Mouse (Mus musculus): ENCODE data around the gene Mbnl2.

Mbnl2 gene

GRCm38 (mm10) chr14:120324883-120325480, 49.5 kb downstream of the Mbnl2 start:
- no peak for DNase-seq (ENCODE audit: low spot score in 2 of 2)

GRCm38 (mm10) chr14:120325673-120326072, 50.2 kb downstream of the Mbnl2 start:
- no peak for DNase-seq (ENCODE audit: low spot score in 2 of 2)

GRCm38 (mm10) chr14:120330454-120330853, 55.0 kb downstream of the Mbnl2 start:
- peak; percentile 41 to 65 for DNase-seq (ENCODE audit: low spot score in 2 of 2)

- no peak for DNase-seq (ENCODE audit: low spot score in 2 of 2)
Measured at GRCm38 (mm10) chr14:120330881-120331514, 55.5 kb downstream of the Mbnl2 start.

GRCm38 (mm10) chr14:120333465-120334243, 58.2 kb downstream of the Mbnl2 start:
- no peak for DNase-seq (ENCODE audit: low spot score in 2 of 2)

- DNase-seq (ENCODE audit: low spot score in 2 of 2) = no peak
Measured at GRCm38 (mm10) chr14:120335366-120335765, 59.9 kb downstream of the Mbnl2 start.

- no peak for DNase-seq (ENCODE audit: low spot score in 2 of 2)
Measured at GRCm38 (mm10) chr14:120335871-120336270, 60.4 kb downstream of the Mbnl2 start.

- DNase-seq (ENCODE audit: low spot score in 2 of 2) = no peak
Measured at GRCm38 (mm10) chr14:120336380-120336779, 60.9 kb downstream of the Mbnl2 start.

GRCm38 (mm10) chr14:120336841-120337240, 61.4 kb downstream of the Mbnl2 start:
- no peak for DNase-seq (ENCODE audit: low spot score in 2 of 2)

- no peak for DNase-seq (ENCODE audit: low spot score in 2 of 2)
Measured at GRCm38 (mm10) chr14:120337731-120338462, 62.4 kb downstream of the Mbnl2 start.

GRCm38 (mm10) chr14:120338706-120339105, 63.2 kb downstream of the Mbnl2 start:
- no peak for DNase-seq (ENCODE audit: low spot score in 2 of 2)

GRCm38 (mm10) chr14:120341912-120342311, 66.4 kb downstream of the Mbnl2 start:
- DNase-seq (ENCODE audit: low spot score in 2 of 2) = no peak

GRCm38 (mm10) chr14:120342321-120342720, 66.9 kb downstream of the Mbnl2 start:
- no peak for DNase-seq (ENCODE audit: low spot score in 2 of 2)

GRCm38 (mm10) chr14:120344641-120345040, 69.2 kb downstream of the Mbnl2 start:
- no peak for DNase-seq (ENCODE audit: low spot score in 2 of 2)

GRCm38 (mm10) chr14:120347410-120348315, 72.2 kb downstream of the Mbnl2 start:
- DNase-seq (ENCODE audit: low spot score in 2 of 2) = no peak

- no peak for DNase-seq (ENCODE audit: low spot score in 2 of 2)
Measured at GRCm38 (mm10) chr14:120349332-120349731, 73.9 kb downstream of the Mbnl2 start.

- no peak for DNase-seq (ENCODE audit: low spot score in 2 of 2)
Measured at GRCm38 (mm10) chr14:120352136-120352843, 76.8 kb downstream of the Mbnl2 start.

GRCm38 (mm10) chr14:120353211-120353610, 77.7 kb downstream of the Mbnl2 start:
- no peak for DNase-seq (ENCODE audit: low spot score in 2 of 2)

GRCm38 (mm10) chr14:120354595-120354994, 79.1 kb downstream of the Mbnl2 start:
- no peak for DNase-seq (ENCODE audit: low spot score in 2 of 2)

GRCm38 (mm10) chr14:120355040-120355741, 79.7 kb downstream of the Mbnl2 start:
- DNase-seq (ENCODE audit: low spot score in 2 of 2) = no peak

Measured in right cerebral cortex, postnatal 36 days (tissue).